Mouse (Mus musculus): ENCODE measurements around the gene Gabrd.
"Not testable (repeated sequence)": the region's sequence is repeated elsewhere in the genome, so short reads cannot be mapped to it uniquely, and the experiment has no call there.

Gene Gabrd

DNA sequence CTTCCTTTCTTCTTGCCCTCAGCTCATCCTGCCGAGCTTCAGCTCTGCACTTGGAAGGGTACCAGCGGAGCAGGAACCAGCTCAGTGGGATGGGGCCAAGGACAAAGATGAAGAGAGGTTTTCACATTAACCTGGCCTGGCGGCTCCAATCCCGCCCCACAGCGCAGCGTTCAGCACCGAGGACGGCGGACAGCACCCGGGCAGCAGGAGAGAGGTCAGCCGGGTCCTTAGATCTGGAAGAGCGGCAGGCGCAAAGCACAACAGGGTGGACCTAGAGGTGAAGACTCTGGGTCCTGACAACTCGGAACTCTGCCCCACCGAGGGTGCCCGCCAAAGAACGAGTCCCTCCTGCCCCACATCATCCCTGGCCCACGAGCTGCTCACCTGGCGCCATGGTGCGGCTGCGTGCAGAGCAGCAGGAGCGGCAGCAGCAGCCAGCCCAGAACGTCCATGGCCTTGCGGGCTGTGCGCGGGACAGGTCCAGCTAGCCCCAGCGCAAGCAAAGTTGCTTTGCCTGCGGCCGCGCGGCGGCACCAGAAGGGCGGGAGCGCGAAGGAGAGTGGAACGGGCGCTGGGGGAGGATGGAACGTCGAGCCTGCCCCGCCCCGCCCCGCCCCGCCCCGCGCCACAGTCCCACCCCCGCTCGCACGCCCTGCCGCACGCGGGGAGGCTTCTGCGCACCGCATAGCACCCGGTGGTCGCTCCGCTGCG is at the start of gene Gabrd:
Gene Gabrd (minus strand): TSS at position 602 of the 711 bp plus-strand sequence.
- DNase-seq (ENCODE audit: low read depth), result no peak

DNA sequence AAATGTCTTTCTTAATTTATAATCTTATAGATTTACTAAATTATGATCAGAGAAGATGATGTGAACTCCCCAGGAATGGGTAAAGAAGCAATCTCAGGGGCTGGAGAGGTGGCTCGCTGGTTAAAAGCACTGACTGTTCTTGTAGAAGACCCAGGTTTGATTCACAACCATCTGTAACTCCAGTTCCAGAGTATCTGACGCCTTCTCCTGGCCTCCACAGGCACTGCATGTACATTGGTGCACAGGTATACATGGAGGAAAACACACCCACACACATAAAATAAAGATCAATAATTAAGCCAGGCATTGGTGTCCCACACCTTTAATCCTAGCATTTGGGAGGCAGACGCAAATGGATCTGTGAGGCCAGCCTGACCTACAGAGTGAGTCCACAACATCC is 44.9 kb upstream of the Gabrd start:
- DNase-seq (ENCODE audit: low read depth), result no peak

DNA sequence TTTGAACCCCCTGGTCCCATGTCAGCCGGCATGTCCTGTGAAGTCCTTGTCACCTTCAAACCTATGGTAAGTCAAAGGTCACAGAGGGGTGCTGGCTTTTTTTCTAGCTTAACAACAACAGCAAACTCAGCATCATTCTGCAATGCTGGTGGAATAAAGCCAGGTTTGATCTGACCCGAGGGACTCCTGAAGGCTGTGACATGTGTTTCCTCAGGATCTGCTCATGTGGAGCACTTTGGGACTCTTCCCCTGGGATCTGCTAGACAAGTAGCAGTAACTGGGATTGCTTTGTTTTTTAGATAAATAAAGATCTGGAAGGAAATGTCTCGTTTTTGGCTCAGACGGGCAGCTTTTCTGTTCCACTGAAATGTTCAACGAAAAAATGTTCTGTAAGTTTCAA is 36.1 kb upstream of the Gabrd start:
- DNase-seq (ENCODE audit: low read depth), result no peak

DNA sequence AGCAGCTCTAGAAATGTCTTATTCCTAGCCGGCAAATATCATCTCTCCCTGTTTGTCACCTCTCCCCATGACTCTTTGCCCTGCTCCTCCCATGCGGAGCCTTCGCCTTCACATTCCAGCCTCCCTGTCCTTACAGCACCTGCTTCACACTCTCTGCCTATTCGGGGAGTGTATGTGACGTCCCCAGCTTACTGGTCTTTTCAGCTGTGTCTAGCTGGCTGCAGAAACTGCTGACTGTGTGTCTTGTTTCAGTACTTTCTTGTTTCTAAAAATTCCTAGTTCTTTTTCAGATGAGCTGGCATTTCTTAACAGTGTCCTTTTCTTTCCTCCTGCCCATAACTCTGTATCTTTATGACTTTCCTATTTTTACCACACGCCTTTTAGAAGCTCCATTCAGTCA is 34.4 kb upstream of the Gabrd start:
- DNase-seq (ENCODE audit: low read depth), result no peak

DNA sequence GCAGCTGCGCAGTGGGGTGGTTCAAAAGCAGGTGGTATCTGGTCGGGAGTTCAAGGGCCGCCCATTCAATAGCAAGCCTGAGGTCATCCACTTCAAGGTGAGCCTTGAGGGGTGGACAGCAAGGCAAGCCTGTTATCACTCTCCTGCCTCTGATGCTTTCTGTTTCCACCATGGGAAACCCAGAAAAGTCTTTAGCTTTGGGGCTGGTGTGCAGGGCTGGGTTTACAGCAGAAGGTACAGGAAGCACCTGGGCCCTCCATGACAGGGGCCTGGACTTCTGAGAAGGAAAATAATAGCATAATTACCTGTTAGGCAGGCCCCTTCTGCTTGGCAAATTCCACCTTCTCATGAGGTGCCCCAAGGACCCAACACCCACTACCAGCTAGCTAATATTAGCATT is 31.3 kb upstream of the Gabrd start:
- DNase-seq (ENCODE audit: low read depth), result no peak

DNA sequence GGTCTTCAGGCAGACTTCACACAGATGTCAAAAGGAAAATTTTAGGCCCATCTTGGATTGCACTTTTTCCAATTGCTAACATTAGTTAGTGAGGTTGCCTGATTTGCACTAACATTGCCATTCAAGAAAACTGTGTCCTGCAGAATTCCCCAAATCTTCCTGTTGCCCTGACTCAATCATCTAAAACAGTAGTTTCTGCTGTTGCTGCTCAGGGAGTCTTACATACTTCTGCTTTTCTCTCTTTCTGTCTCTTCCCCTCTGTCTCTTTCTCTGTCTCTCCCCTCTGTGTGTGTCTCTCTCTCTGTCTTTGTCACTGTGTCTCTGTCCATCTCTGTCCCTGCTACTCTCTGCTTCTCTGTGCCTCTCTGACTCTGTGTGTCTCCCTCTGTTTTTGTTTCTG is 30.5 kb upstream of the Gabrd start:
- no peak for DNase-seq (ENCODE audit: low read depth)

DNA sequence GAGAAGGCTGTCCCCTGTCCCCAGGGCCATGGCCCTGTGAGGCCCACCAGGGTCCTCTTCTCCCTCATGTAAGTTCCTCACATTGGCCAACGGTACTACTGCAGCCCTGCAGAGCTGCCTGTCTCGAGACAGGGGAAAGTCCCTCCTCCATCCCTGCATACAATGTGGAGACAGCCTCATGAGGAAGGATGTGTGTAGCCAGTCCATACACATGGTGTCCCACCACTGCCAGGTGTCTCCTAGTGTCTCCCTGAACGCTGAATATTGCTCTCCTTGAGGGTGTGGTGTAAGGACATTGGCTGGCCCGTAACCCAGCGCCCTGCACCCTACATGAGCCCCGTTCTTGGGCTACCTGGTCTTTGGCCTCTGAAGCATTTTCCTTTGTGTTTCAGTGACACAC is 28.4 kb upstream of the Gabrd start:
- no peak for DNase-seq (ENCODE audit: low read depth)

DNA sequence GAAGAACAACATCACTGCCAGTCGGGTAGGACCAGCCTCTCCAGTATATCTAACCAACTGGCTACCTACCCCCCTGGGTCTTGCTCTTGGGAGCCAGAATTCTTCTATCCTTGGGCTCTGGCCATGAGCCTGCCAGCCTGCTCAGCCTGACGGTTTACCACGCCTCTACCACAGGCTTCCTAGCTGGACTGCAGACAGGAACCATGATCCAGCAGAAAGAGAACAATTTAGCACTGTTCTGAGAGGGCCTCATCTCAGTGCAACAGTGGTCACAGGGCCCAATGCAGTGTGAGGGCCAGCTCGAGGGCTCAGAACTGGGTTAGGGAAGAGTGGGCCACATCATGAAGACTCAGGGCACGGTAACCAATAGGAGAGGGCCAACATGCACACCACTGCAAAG is 26.1 kb upstream of the Gabrd start:
- DNase-seq (ENCODE audit: low read depth), result peak; percentile 59

DNA sequence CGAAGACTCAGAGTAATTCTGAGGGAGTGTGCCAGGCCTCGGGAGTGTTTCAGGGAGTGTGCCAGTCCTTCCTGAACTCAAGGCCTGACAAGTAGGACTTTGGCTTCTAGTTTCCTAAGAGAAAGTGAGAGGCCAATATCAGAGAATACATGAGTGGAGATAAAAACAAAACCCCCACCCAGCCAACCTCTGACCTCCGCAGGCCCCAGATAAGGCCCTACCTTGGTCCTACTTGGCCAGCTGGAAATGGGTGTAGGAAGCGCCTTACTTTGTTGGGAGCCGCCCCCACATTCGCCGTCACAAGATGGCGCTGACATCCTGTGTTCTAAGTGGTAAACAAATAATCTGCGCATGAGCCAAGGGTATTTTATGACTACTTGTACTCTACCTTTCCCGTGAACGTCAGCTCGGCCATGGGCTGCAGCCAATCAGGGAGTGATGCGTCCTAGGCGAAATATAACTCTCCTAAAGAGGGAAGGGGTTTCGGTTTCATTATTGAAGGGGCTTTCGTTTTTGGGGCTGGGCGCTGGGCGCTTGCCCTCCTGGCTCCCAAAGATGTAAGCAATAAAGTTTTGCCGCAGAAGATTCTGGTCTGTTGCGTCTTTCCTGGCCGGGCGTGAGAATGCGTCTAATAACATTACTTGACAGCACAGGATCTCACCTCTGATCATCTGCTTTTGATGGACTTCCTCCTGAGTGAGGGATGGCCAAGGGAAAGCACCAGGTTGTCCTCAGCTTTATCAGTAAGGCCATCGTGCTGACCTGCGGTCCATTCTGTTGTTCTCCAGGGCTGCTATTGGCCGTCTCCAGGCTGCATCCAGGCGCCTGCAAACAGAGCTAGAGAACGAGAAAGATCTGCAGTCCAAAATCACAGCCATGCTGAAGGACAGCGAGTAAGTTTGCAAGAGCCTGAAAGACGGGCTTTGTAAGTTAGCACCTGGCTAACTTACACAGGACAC is 23.8 kb upstream of the Gabrd start:
- not testable (repeated sequence) for DNase-seq (ENCODE audit: low read depth)

DNA sequence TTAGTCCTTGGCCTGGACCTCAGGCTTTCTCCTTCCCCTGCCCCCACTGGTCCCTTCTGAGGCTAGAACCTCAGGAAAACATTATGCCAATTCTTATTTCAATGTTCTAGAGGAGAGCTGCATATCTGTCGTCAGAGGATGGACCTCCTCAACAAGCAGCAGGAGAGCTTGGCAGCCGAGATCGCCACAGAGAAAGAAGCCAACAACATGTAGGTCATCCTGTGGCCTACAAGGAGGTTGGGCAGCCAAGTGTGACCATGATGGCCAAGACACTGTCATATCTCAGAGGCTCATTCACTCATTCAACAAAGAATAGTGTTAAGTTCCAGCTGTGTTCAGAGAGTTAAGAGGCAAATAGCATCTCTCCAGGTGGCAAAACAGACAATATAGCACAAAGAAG is 22.2 kb upstream of the Gabrd start:
- no peak for DNase-seq (ENCODE audit: low read depth)

DNA sequence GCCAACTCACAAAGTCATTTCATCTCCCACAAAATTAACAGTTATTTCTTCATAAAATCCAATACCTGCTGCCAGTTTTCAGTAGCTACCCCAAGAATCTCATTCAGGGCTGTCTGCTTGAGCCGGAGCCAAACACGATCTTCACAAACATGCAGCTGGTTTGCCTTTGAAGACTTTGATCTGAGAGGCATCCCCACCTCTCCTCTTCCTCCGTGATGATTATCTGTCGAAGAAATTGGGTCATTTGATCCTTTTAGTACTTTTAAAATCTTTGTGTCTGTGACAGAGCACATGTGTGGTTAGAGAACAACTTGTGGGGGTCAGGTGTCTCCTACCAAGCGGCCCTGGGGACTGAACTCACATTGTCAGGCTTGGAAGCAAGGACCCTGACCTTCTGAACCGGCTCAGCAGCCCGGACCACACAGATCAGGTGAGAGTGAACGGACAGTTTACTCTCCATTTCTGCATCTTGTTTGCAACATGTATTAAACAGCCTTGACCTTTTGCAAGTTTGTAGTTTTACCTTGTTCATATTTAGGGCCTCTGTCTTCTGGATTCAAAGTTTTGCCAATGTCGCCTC is 16.8 kb upstream of the Gabrd start:
- DNase-seq (ENCODE audit: low read depth), result no peak

DNA sequence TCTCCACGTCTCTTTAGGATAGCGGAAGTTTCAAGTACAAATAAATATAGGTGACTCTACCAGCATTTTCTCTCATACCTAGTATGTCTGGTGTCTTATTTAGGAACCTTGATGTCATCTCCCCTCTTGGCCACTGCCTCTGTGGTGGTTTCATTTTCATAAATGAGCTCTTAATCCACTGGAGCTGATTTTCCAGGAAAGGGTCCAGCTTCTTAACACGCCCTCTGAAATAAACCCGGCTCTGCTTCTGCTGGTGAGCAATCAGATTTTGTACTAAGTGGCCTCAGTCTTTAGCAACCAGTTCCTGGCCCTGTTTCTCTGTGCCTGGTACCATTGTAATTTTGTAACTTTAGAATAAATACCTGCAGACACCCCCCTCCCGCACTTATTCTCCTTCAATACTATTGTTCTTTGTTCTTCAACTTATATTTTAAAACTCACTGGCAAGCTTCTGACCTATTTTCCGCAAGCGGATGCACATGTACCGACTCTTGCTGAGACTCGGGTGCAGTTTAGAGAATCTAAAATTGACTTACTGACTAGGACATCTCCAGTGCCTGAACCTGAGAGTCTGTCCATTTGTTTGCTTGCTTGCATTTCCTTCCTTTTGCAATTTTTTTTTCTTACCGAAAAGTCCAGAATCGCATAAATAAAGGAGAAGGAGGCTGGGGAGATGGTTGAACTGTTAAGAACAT is 15.9 kb upstream of the Gabrd start:
- no peak for DNase-seq (ENCODE audit: low read depth)

DNA sequence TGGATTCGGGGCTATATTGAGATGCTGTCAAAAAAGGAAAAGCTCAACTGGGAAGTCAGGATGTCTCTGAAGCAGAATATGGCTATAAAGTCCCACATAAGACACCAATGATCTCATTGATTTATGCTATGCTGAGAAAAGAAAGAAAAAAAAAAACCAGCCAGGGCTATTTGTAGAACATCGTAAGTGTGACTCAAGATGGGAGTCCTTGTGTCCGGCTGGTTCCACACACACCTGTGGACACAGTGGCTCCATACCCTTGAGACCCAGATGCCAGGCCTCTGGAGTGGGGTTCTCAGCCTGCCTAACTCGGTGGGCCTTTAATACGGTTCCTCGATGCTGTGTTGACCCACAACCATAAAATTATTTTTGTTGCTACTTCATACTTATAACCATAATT is 14.2 kb upstream of the Gabrd start:
- no peak for DNase-seq (ENCODE audit: low read depth)

DNA sequence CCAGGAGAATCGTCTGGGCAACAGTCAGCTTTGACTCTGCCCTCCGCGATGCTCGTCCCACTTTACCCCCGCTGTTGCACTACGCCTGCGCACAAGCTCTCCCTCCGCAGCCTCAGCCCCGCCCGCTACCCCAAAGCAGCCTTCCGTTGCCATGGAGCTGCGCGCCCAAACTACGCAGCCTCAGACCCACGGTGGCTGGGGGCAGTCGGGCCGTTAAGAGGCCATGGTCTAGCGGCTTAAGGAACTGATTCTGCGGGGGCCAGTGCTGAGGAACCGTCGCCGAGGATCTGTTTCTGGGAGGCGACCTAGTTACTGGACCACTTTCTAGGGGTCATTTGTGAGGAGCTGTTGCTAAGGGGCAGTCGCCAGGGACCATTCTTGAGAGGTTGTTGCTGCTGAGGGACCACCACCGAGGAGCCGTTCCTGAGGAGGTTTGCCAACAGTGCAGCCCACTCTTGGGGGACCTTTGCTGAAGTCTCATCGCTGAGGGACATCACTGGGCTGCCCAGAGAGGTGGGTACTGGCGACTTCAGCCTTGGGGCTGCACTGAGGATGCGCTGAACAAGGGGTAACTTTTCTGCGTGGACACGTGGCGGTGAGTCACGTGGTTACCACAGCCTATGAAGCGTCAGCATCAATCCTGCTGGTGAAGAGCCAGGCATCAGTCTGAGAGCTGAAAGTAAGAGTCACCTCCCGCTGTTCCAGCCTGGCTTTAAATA is 11.3 kb upstream of the Gabrd start, which contains the start of gene Cfap74:
Gene Cfap74 (plus strand): TSS at position 133 of the 719 bp plus-strand sequence.
- peak; percentile 82 for DNase-seq (ENCODE audit: low read depth)

DNA sequence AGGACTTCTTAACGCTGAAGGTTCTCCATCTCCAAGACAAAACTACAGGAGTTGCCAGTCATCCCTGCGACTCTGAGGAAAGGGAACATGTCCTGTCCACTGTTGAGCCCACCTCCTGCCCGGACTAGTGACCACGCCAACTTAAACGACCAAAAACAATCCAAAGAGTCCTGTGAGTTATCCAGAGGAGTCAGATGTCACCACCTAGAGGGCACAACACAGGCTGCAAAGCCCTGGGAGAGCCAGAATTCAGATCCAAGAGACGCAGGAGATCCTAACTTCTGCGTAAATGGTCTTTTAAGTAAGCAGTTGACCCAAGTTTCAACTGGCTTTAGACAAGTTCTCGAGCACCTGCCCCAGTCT is 10.8 kb upstream of the Gabrd start:
- no peak for DNase-seq (ENCODE audit: low read depth)

DNA sequence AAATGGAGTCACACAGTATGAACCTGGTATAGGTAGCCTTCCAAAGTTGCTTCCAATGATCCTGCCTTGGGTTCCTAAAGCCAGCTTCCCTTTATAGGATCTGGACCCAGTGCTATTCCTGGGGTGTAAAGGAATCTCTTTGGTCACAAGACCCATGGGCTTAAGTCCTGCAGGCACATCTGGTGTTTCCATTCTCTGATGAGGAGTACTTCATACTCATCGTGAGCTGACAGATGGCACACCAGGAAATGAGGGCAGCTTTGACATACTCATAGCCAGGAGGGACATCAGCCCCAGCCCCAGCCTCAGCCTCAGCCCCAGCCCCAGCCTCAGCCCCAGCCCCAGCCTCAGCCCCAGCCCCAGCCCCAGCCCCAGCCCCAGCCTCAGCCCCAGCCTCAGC is 4.6 kb upstream of the Gabrd start:
- no peak for DNase-seq (ENCODE audit: low read depth)

DNA sequence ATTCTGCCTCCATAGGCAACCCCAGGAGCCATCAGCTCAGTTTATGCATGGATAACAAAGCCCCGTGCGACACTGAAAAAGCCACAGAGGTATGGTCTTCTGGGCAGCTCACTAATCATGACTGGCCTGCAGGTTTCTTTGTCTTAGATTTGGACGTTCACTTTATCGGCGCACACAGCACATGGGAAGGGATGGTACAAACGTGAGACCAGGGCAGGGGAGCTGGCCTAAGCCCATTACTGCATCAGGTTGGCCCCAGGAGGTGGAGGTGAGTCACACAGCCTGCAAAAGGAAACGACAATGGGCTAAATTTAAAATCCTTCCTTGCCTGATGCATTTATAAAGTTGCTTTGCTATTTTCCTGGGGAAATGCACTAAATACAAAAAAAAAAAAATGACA is 3.2 kb upstream of the Gabrd start:
- no peak for DNase-seq (ENCODE audit: low read depth)

DNA sequence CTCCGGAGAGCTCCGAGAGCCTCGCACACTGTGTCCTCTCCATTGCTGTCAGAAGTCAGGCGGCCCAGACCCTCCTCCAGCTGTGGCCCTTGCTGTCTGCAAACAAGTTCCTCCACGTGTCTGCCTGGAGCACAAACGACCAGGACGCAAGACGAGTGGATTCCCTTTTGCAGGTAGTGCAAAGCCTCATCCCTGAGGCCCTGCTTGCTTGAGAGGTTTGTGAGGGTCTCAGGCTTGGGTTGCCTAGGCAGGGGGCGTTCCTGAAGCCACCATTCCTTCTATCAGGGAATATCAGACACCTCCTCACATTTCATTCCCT is 269 bp upstream of the Gabrd start:
- no peak for DNase-seq (ENCODE audit: low read depth)

DNA sequence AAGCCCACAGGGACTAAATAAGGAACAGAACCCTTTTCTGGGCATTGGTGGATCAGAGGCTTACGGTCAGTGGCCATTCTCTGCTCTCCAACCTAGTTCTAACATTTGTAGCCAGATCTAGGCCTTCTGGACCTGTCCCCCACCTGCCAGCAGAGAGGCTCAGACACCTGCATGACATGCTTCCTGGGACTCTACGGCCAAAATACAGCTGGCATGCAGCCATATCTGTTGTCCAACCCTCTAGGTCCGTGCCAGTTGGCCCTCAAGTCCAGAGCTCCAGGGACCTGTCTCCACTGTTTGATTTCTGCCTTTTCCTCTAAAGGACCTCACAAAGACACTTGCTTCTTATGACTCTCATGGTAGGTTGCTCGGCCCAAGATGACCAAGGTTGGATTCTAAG is 1.2 kb downstream of the Gabrd start:
- no peak for DNase-seq (ENCODE audit: low read depth)

DNA sequence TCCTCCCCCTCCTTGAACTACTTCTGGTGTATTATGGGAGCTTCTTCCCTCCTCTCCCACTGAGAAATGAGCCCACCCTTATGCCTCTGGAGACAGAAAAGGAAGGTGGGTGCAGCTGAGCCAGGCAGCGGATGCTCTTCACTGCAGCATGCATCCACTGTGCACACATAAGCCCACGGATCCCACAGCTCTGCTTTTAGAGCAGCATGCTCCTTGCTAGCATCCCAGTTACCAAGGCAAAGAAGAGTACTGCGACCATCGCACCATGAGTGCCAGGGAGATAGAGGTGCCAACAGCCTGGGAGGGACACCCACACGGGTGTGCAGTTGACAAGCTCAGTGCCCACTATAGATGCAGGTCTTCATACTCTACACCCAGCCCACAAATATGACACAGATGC is 2.4 kb downstream of the Gabrd start:
- no peak for DNase-seq (ENCODE audit: low read depth)

DNA sequence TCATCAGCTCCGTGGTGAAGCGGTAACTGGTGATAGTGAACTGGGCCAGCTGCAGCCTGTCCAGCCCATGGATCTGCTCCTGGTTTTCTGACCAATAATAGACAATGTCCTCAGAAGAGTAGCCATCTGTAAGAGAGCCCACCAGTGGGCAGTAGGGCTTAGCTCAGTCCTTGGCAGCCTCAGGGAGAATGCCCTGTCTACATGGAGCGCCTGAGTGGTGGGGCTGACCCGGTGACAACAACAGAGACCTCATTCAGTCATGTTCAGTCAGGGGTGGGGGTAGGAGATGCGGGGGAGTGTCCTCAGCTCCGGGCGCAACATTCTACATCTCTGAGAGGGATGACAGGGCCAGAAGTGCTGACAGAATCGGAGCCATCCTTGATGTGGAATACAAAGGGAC is 10.7 kb downstream of the Gabrd start:
- no peak for DNase-seq (ENCODE audit: low read depth)

DNA sequence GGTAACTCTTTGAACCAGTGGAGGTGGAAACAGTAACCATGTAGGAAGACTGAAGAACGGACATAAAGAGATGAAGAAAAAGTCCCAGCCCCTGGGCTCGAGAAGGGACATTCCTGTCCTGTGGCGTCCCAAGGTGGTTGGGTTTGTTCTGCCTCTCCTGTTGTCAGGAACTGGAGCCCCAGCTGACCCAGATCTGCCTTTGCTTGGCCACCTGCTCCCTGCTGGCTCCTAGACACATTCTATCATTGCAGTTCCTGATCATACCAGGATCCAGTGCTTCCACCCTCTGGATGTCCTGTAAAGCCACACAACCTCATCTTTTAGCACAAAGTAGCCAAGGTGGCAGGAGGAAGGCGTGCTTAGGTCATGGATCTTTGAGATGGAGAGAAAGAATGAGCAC is 14.6 kb downstream of the Gabrd start:
- no peak for DNase-seq (ENCODE audit: low read depth)

Measured in fibroblast of lung, adult 2 months (primary cell).